Mouse (Mus musculus) neural tube, embryonic 14.5 days (tissue): ENCODE data around the gene Lce1d. TPM values are rescaled to one million over a fixed set of nuclear protein-coding genes. Genes with fewer than 3 reads are reported as not detected.

Experiments
- ATAC-seq: fragments of 200-750 bp; cut with Nextera tagmentation; 2 replicates; pipeline ENCODE4 v1.8.0; 2017; ENCODE audit warnings: low read depth, mild to moderate bottlenecking, moderate TSS enrichment, moderate library complexity
- H3K27ac ChIP-seq: fragments of 300-500 bp; sonication (generic); 2 replicates; pipeline ENCODE4 v1.5.1; 2014; ENCODE audit warnings: low read depth, mild to moderate bottlenecking, control low read depth, low read length, moderate library complexity, mixed read lengths
- H3K27me3 ChIP-seq: fragments of 300-500 bp; sonication (generic); 2 replicates; pipeline ENCODE4 v1.6.1; 2014; ENCODE audit warnings: low read length; ENCODE audit not compliant: control insufficient read depth, insufficient read depth
- H3K36me3 ChIP-seq: fragments of 300-500 bp; sonication (generic); 2 replicates; pipeline ENCODE4 v1.6.1; 2014; ENCODE audit warnings: low read length, mixed read lengths; ENCODE audit not compliant: control insufficient read depth, insufficient read depth
- H3K4me1 ChIP-seq: fragments of 300-500 bp; sonication (generic); 2 replicates; pipeline ENCODE4 v1.6.1; 2014; ENCODE audit warnings: low read length; ENCODE audit not compliant: control insufficient read depth, insufficient read depth
- H3K4me2 ChIP-seq: fragments of 300-500 bp; sonication (generic); 2 replicates; pipeline ENCODE4 v1.6.1; 2014; ENCODE audit warnings: mild to moderate bottlenecking, low read depth, low read length, control low read depth
- H3K4me3 ChIP-seq: fragments of 300-500 bp; sonication (generic); 2 replicates; pipeline ENCODE4 v1.5.1; 2014; ENCODE audit warnings: low read depth, low read length, control low read depth, mixed read lengths
- H3K9ac ChIP-seq: fragments of 300-500 bp; sonication (generic); replicated peaks from 2 replicates; pipeline ENCODE4 v1.6.1; 2014; ENCODE audit warnings: low read depth, mild to moderate bottlenecking, control low read depth, low read length, mixed read lengths
- H3K9me3 ChIP-seq: fragments of 300-500 bp; sonication (generic); 2 replicates; pipeline ENCODE4 v1.6.1; 2016; ENCODE audit warnings: low read length; ENCODE audit not compliant: control insufficient read depth
- WGBS: fragments of 180-500 bp; shearing (Covaris S2); extraction: QIAGEN DNeasy Blood & Tissue Kit; methylation state at CpG from one replicate; pipeline ENCODE4 v1.1.7; 2014; 5-methylcytosine and 5-hydroxymethylcytosine counted together
- polyA plus RNA-seq: library from polyadenylated mRNA; unstranded; fragments of >200 nt; fragmentation: Nextera tagmentation; extraction: Ambion mirVana; gene quantifications from 2 replicates; pipeline ENCODE4 v1.2.1, GENCODE M21; 2014

Lce1d gene
- polyA plus RNA-seq, 1 experiment from 2014 or later, result not detected

- H3K27me3 ChIP-seq, result no peaks in the 10 kb centered on the region
- H3K4me1 ChIP-seq, result no peaks in the 10 kb centered on the region
- no peak within 1 kb of the TSS for H3K27ac ChIP-seq
- no peaks in the 10 kb centered on the region for H3K9me3 ChIP-seq
- H3K9ac ChIP-seq, result no peak within 1 kb of the TSS
- H3K4me2 ChIP-seq, result no peak within 1 kb of the TSS
- H3K36me3 ChIP-seq, result no peaks in the 10 kb centered on the region
- H3K4me3 ChIP-seq, result no peak within 1 kb of the TSS
- no peak for ATAC-seq
Observed at GRCm38 (mm10) chr3:92656826-92657225, 30.2 kb downstream of the Lce1d start, which contains the start of gene Lce1b. Gene Lce1b (minus strand): TSS chr3:92656926.

DNA sequence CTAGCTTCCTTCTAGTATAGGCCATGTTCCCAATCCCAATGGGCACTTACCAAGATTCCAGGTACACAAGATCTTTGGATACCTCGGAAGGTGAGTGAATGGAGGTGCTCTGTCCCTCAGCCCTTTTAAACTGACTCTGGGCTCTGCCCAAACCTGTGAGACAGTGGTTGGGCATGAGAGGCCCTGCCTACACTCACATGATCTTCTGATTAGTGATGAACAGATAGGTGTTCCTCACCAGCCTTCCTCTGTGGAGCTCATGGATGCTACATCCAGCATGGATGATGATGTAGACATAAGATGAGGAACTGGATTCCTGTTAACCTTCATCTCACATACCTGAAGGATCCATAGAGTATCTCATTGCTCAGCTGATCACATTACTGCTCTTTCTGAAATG lies 38.8 kb downstream of the Lce1d start, which contains the start of gene Lce1a1:
Gene Lce1a1 (minus strand): TSS at position 101 of the 400 bp plus-strand sequence.
- H3K4me3 ChIP-seq, result no peak within 1 kb of the TSS
- H3K36me3 ChIP-seq, result no peaks in the 10 kb centered on the region
- H3K27ac ChIP-seq, result no peak within 1 kb of the TSS
- H3K9me3 ChIP-seq, result no peaks in the 10 kb centered on the region
- no peaks in the 10 kb centered on the region for H3K4me1 ChIP-seq
- H3K27me3 ChIP-seq, result no peaks in the 10 kb centered on the region
- H3K4me2 ChIP-seq, result no peak within 1 kb of the TSS
- no peak within 1 kb of the TSS for H3K9ac ChIP-seq
- no peak for ATAC-seq
- WGBS, result 95% methylated on average over 1 of the region's 1 CpGs

- H3K4me2 ChIP-seq, result no peak overlapping the region
- no peak for ATAC-seq
- H3K27me3 ChIP-seq, result no peaks in the 10 kb centered on the region
- H3K4me1 ChIP-seq, result no peaks in the 10 kb centered on the region
- WGBS, result 95% methylated on average over 15 of the region's 15 CpGs
- no peaks in the 10 kb centered on the region for H3K9me3 ChIP-seq
- no peak overlapping the region for H3K27ac ChIP-seq
- no peak overlapping the region for H3K4me3 ChIP-seq
- no peak overlapping the region for H3K9ac ChIP-seq
- H3K36me3 ChIP-seq, result no peaks in the 10 kb centered on the region
Observed at GRCm38 (mm10) chr3:92639854-92640253, 47.2 kb downstream of the Lce1d start.

DNA sequence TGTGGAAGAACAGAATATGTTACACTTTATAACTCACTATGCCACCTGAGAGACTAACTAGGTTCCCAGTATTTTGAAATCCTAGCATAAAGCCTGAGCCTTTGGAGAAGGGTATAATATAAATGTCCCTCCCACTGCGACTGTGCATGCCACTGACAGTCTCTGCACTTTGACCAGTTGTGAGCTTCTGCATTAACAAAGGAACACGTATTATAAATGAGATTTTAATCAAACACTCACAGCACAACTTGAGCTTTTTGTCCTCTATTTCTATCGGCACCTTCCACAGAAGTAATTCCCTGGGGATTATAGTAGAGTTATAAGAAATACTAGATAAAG lies 48.4 kb downstream of the Lce1d start:
- no peaks in the 10 kb centered on the region for H3K4me1 ChIP-seq
- ATAC-seq, result no peak
- H3K9ac ChIP-seq, result no peak overlapping the region
- no peak overlapping the region for H3K27ac ChIP-seq
- H3K27me3 ChIP-seq, result no peaks in the 10 kb centered on the region
- 82% methylated on average over 3 of the region's 3 CpGs for WGBS
- no peak overlapping the region for H3K4me2 ChIP-seq
- no peak overlapping the region for H3K4me3 ChIP-seq
- H3K9me3 ChIP-seq, result no peaks in the 10 kb centered on the region
- no peaks in the 10 kb centered on the region for H3K36me3 ChIP-seq

GRCm38 (mm10) chr3:92637745-92638652 lies 49.0 kb downstream of the Lce1d start:
- ATAC-seq, result peak; percentile 71; the same call in 1 of the 2 replicates
- Histone ChIP-seq H3K4me3 (no peak overlapping the region), H3K9me3 (no peaks in the 10 kb centered on the region), H3K27me3 (no peaks in the 10 kb centered on the region), H3K27ac (no peak overlapping the region), H3K9ac (no peak overlapping the region), H3K36me3 (no peaks in the 10 kb centered on the region), H3K4me2 (no peak overlapping the region), H3K4me1 (no peaks in the 10 kb centered on the region)
- WGBS, result 24% methylated on average over 1 of the region's 1 CpGs

Other genes with a start within 250 kb of the Lce1d start
- gene Sprr1b, start 248.4 kb downstream of the Lce1d start, polyA plus RNA-seq, result not detected in 2 replicates
- gene Sprr3, start 228.5 kb downstream of the Lce1d start, polyA plus RNA-seq, result not detected in 2 replicates
- not detected in 2 replicates for gene Sprr1a, start 201.3 kb downstream of the Lce1d start, polyA plus RNA-seq
- not detected in 2 replicates for gene Sprr4, start 186.7 kb downstream of the Lce1d start, polyA plus RNA-seq
- gene 2310046K23Rik, start 152.7 kb downstream of the Lce1d start, polyA plus RNA-seq, result not detected in 2 replicates
- not detected in 2 replicates for gene Ivl, start 113.5 kb downstream of the Lce1d start, polyA plus RNA-seq
- not detected in 2 replicates for gene Smcp, start 98.2 kb downstream of the Lce1d start, polyA plus RNA-seq
- not detected in 2 replicates for gene 2210017I01Rik, start 79.7 kb downstream of the Lce1d start, polyA plus RNA-seq
- gene Lce6a, start 65.5 kb downstream of the Lce1d start, polyA plus RNA-seq, result not detected in 2 replicates
- gene Lce1a1, start 38.9 kb downstream of the Lce1d start, polyA plus RNA-seq, result not detected in 2 replicates
- not detected in 2 replicates for gene Lce1b, start 30.3 kb downstream of the Lce1d start, polyA plus RNA-seq
- gene Lce1a2, start 16.9 kb downstream of the Lce1d start, polyA plus RNA-seq, result not detected in 2 replicates
- not detected in 2 replicates for gene Lce1c, start 8.0 kb downstream of the Lce1d start, polyA plus RNA-seq
- gene Lce1e, start 21.9 kb upstream of the Lce1d start, polyA plus RNA-seq, result not detected in 2 replicates
- gene Lce1f, start 33.1 kb upstream of the Lce1d start, polyA plus RNA-seq, result not detected in 2 replicates
- gene Gm38119, start 51.9 kb upstream of the Lce1d start, polyA plus RNA-seq, result not detected in 2 replicates
- gene Lce1g, start 65.1 kb upstream of the Lce1d start, polyA plus RNA-seq, result not detected in 2 replicates
- gene Lce1h, start 77.9 kb upstream of the Lce1d start, polyA plus RNA-seq, result not detected in 2 replicates
- not detected in 2 replicates for gene Lce1i, start 91.7 kb upstream of the Lce1d start, polyA plus RNA-seq
- not detected in 2 replicates for gene Lce1j, start 103.3 kb upstream of the Lce1d start, polyA plus RNA-seq
- not detected in 2 replicates for gene Lce1k, start 120.7 kb upstream of the Lce1d start, polyA plus RNA-seq
- not detected in 2 replicates for gene Kprp, start 140.0 kb upstream of the Lce1d start, polyA plus RNA-seq
- gene Lce1l, start 164.1 kb upstream of the Lce1d start, polyA plus RNA-seq, result not detected in 2 replicates
- gene 2310050C09Rik, start 183.0 kb upstream of the Lce1d start, polyA plus RNA-seq, result not detected in 2 replicates
- not detected in 2 replicates for gene Lce3a, start 239.0 kb upstream of the Lce1d start, polyA plus RNA-seq
- gene Lce3b, start 245.8 kb upstream of the Lce1d start, polyA plus RNA-seq, result not detected in 2 replicates